Mouse (Mus musculus): ENCODE measurements around the gene L3hypdh. TPM values are rescaled to one million over a fixed set of nuclear protein-coding genes. Genes with fewer than 3 reads are reported as not detected.

L3hypdh gene
- polyA plus RNA-seq (2015; fragmentation: Nextera tagmentation; extraction: Ambion mirVana) = 11.7 and 12.9 TPM in 2 replicates

- peak within 1 kb of the TSS; percentile 83 for H3K9ac ChIP-seq (ENCODE audit: low read depth, low read length)
- 1% methylated on average over 54 of the region's 60 CpGs for WGBS
- H3K36me3 ChIP-seq (ENCODE audit: control insufficient read depth, insufficient read depth, low read length) = peaks cover 2% of the 10 kb centered on the region; the same call in 1 of the 2 replicates
- ATAC-seq = peak; percentile 96
- peak within 1 kb of the TSS; percentile 74 for H3K4me2 ChIP-seq (ENCODE audit: low read length)
- H3K4me1 ChIP-seq (ENCODE audit: control insufficient read depth, insufficient read depth, low read depth, low read length) = peaks cover 21% of the 10 kb centered on the region
- H3K9me3 ChIP-seq (ENCODE audit: control insufficient read depth, low read length) = no peaks in the 10 kb centered on the region
- H3K27me3 ChIP-seq (replicated peaks; ENCODE audit: control insufficient read depth, insufficient read depth, low read length) = no peaks in the 10 kb centered on the region
- H3K27ac ChIP-seq (ENCODE audit: low read depth, low read length) = peak within 1 kb of the TSS; percentile 92
- peak within 1 kb of the TSS; percentile 48 for H3K4me3 ChIP-seq (ENCODE audit: low read length)
Measured at GRCm38 (mm10) chr12:72085329-72086165, at the start of gene L3hypdh, which contains the start of gene Jkamp. Gene L3hypdh (minus strand): TSS chr12:72085439. Gene Jkamp (plus strand): TSS chr12:72085589.

- Histone ChIP-seq H3K4me1 (ENCODE audit: control insufficient read depth, insufficient read depth, low read depth, low read length) (no peaks in the 10 kb centered on the region), H3K9me3 (ENCODE audit: control insufficient read depth, low read length) (no peaks in the 10 kb centered on the region), H3K4me3 (ENCODE audit: low read length) (no peak overlapping the region), H3K36me3 (ENCODE audit: control insufficient read depth, insufficient read depth, low read length) (no peaks in the 10 kb centered on the region), H3K9ac (ENCODE audit: low read depth, low read length) (no peak overlapping the region), H3K27ac (ENCODE audit: low read depth, low read length) (no peak overlapping the region), H3K27me3 (replicated peaks; ENCODE audit: control insufficient read depth, insufficient read depth, low read length) (no peaks in the 10 kb centered on the region), H3K4me2 (ENCODE audit: low read length) (no peak overlapping the region)
- ATAC-seq = no peak
- 92% methylated on average over 10 of the region's 10 CpGs for WGBS
Measured at GRCm38 (mm10) chr12:72129203-72129602, 44.0 kb upstream of the L3hypdh start.

GRCm38 (mm10) chr12:72115686-72116345 is 30.6 kb upstream of the L3hypdh start:
- H3K36me3 ChIP-seq (ENCODE audit: control insufficient read depth, insufficient read depth, low read length) = no peaks in the 10 kb centered on the region
- no peak for ATAC-seq
- no peak overlapping the region for H3K27ac ChIP-seq (ENCODE audit: low read depth, low read length)
- H3K27me3 ChIP-seq (replicated peaks; ENCODE audit: control insufficient read depth, insufficient read depth, low read length) = no peaks in the 10 kb centered on the region
- WGBS = 78% methylated on average over 23 of the region's 23 CpGs
- no peak overlapping the region for H3K4me3 ChIP-seq (ENCODE audit: low read length)
- H3K9me3 ChIP-seq (ENCODE audit: control insufficient read depth, low read length) = no peaks in the 10 kb centered on the region; the same call in 1 of the 2 replicates
- no peak overlapping the region for H3K4me2 ChIP-seq (ENCODE audit: low read length)
- no peaks in the 10 kb centered on the region for H3K4me1 ChIP-seq (ENCODE audit: control insufficient read depth, insufficient read depth, low read depth, low read length)
- no peak overlapping the region for H3K9ac ChIP-seq (ENCODE audit: low read depth, low read length)

GRCm38 (mm10) chr12:72115126-72115525 is 29.9 kb upstream of the L3hypdh start:
- Histone ChIP-seq H3K9ac (ENCODE audit: low read depth, low read length) (no peak overlapping the region), H3K4me1 (ENCODE audit: control insufficient read depth, insufficient read depth, low read depth, low read length) (no peaks in the 10 kb centered on the region), H3K36me3 (ENCODE audit: control insufficient read depth, insufficient read depth, low read length) (no peaks in the 10 kb centered on the region), H3K27me3 (replicated peaks; ENCODE audit: control insufficient read depth, insufficient read depth, low read length) (no peaks in the 10 kb centered on the region), H3K27ac (ENCODE audit: low read depth, low read length) (no peak overlapping the region), H3K4me2 (ENCODE audit: low read length) (no peak overlapping the region), H3K4me3 (ENCODE audit: low read length) (no peak overlapping the region), H3K9me3 (ENCODE audit: control insufficient read depth, low read length) (no peaks in the 10 kb centered on the region)
- ATAC-seq = no peak
- 83% methylated on average over 6 of the region's 6 CpGs for WGBS

GRCm38 (mm10) chr12:72104525-72105281 is 19.5 kb upstream of the L3hypdh start:
- Histone ChIP-seq H3K27ac (ENCODE audit: low read depth, low read length) (no peak overlapping the region), H3K4me1 (ENCODE audit: control insufficient read depth, insufficient read depth, low read depth, low read length) (no peaks in the 10 kb centered on the region), H3K36me3 (ENCODE audit: control insufficient read depth, insufficient read depth, low read length) (0 out of 2 replicates have a peak, but pooled peaks cover 5% of the 10 kb centered on the region), H3K4me2 (ENCODE audit: low read length) (0 out of 2 replicates have a peak overlapping the region, but pooled peaks have one; percentile 5), H3K9me3 (ENCODE audit: control insufficient read depth, low read length) (no peaks in the 10 kb centered on the region), H3K4me3 (ENCODE audit: low read length) (no peak overlapping the region), H3K27me3 (replicated peaks; ENCODE audit: control insufficient read depth, insufficient read depth, low read length) (no peaks in the 10 kb centered on the region), H3K9ac (ENCODE audit: low read depth, low read length) (no peak overlapping the region)
- 30% methylated on average over 14 of the region's 14 CpGs for WGBS
- peak; percentile 84 for ATAC-seq

GRCm38 (mm10) chr12:72104027-72104426 is 18.8 kb upstream of the L3hypdh start:
- no peak overlapping the region for H3K9ac ChIP-seq (ENCODE audit: low read depth, low read length)
- 84% methylated on average over 5 of the region's 5 CpGs for WGBS
- ATAC-seq = peak; percentile 50; the same call in 1 of the 2 replicates
- 0 out of 2 replicates have a peak, but pooled peaks cover 5% of the 10 kb centered on the region for H3K36me3 ChIP-seq (ENCODE audit: control insufficient read depth, insufficient read depth, low read length)
- H3K4me1 ChIP-seq (ENCODE audit: control insufficient read depth, insufficient read depth, low read depth, low read length) = no peaks in the 10 kb centered on the region
- no peaks in the 10 kb centered on the region for H3K9me3 ChIP-seq (ENCODE audit: control insufficient read depth, low read length)
- no peak overlapping the region for H3K4me3 ChIP-seq (ENCODE audit: low read length)
- H3K27ac ChIP-seq (ENCODE audit: low read depth, low read length) = no peak overlapping the region
- no peaks in the 10 kb centered on the region for H3K27me3 ChIP-seq (replicated peaks; ENCODE audit: control insufficient read depth, insufficient read depth, low read length)
- no peak overlapping the region for H3K4me2 ChIP-seq (ENCODE audit: low read length)

GRCm38 (mm10) chr12:72102776-72103175 is 17.5 kb upstream of the L3hypdh start:
- Histone ChIP-seq H3K4me1 (ENCODE audit: control insufficient read depth, insufficient read depth, low read depth, low read length) (no peaks in the 10 kb centered on the region), H3K4me3 (ENCODE audit: low read length) (no peak overlapping the region), H3K36me3 (ENCODE audit: control insufficient read depth, insufficient read depth, low read length) (peaks cover 7% of the 10 kb centered on the region; the same call in 1 of the 2 replicates), H3K27ac (ENCODE audit: low read depth, low read length) (no peak overlapping the region), H3K27me3 (replicated peaks; ENCODE audit: control insufficient read depth, insufficient read depth, low read length) (no peaks in the 10 kb centered on the region), H3K4me2 (ENCODE audit: low read length) (no peak overlapping the region), H3K9me3 (ENCODE audit: control insufficient read depth, low read length) (no peaks in the 10 kb centered on the region), H3K9ac (ENCODE audit: low read depth, low read length) (no peak overlapping the region)
- no peak for ATAC-seq
- WGBS = 86% methylated on average over 6 of the region's 6 CpGs

GRCm38 (mm10) chr12:72096966-72097365 is 11.7 kb upstream of the L3hypdh start:
- H3K27ac ChIP-seq (ENCODE audit: low read depth, low read length) = no peak overlapping the region
- no peaks in the 10 kb centered on the region for H3K4me1 ChIP-seq (ENCODE audit: control insufficient read depth, insufficient read depth, low read depth, low read length)
- no peaks in the 10 kb centered on the region for H3K27me3 ChIP-seq (replicated peaks; ENCODE audit: control insufficient read depth, insufficient read depth, low read length)
- peaks cover 33% of the 10 kb centered on the region for H3K36me3 ChIP-seq (ENCODE audit: control insufficient read depth, insufficient read depth, low read length)
- H3K4me2 ChIP-seq (ENCODE audit: low read length) = no peak overlapping the region
- ATAC-seq = no peak
- 95% methylated on average over 8 of the region's 8 CpGs for WGBS
- H3K9ac ChIP-seq (ENCODE audit: low read depth, low read length) = no peak overlapping the region
- no peaks in the 10 kb centered on the region for H3K9me3 ChIP-seq (ENCODE audit: control insufficient read depth, low read length)
- H3K4me3 ChIP-seq (ENCODE audit: low read length) = no peak overlapping the region

Measured in hindbrain, embryonic 16.5 days (tissue).